Mouse (Mus musculus): ENCODE data around the gene Rbmxl2. TPM values are rescaled to one million over a fixed set of nuclear protein-coding genes. Genes with fewer than 3 reads are reported as not detected.

The Rbmxl2 gene
- total RNA-seq (2021) (not detected), polyA plus RNA-seq (2012; rRNA removed) (not detected in 2 replicates)
- long read RNA-seq, result 0 reads

GRCm38 (mm10) chr7:107209204-107209860 is at the start of gene Rbmxl2:
Gene Rbmxl2, plus strand, starts transcription at chr7:107209445.
- DNase-seq, result no peak

DNA sequence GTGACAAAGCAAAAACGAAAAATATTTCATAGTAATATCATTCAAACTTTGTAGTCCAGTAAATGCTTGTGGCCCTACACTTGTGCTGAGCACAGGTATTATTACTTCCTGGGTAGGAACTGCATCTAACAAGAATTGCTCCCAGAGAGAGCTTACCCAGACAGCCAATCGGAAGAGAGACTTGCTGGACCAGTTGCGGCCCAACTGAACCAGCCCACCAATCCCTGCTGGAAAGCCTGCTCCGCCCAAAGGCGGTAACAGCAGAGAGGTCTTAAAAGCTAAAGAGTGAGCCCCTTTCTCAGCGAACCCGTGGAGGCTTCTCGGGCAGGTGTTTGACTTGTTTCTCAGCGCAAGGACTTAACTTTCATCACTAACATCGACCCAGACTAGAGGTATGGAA is 42.6 kb upstream of the Rbmxl2 start, which contains the start of gene Nlrp14:
Gene Nlrp14 (plus strand): TSS at position 301 of the 400 bp plus-strand sequence.
- DNase-seq, result no peak

GRCm38 (mm10) chr7:107180406-107180805 is 28.8 kb upstream of the Rbmxl2 start:
- no peak for DNase-seq

DNA sequence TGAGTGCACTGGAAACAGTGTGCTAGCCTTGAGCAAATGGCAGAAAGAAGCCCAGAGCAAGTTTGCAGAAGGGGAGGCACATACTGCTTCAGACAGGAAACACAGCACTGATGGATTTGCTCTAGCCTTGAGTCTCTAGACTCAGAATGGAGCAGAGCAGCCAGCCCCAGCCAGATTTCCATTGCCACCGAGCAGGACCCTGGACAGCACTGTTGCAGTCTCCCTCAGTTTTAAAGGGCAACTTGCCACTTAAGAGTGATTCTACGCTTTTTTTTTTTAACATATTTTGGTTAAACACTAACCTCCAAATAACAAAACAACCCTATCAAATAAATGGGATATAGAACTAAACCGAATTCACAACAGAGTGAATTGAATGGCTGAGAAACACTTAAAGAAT is 7.4 kb upstream of the Rbmxl2 start:
- no peak for DNase-seq

- DNase-seq, result no peak
These were observed 1.4 kb upstream of the Rbmxl2 start for GRCm38 (mm10) chr7:107207843-107208242.

DNA sequence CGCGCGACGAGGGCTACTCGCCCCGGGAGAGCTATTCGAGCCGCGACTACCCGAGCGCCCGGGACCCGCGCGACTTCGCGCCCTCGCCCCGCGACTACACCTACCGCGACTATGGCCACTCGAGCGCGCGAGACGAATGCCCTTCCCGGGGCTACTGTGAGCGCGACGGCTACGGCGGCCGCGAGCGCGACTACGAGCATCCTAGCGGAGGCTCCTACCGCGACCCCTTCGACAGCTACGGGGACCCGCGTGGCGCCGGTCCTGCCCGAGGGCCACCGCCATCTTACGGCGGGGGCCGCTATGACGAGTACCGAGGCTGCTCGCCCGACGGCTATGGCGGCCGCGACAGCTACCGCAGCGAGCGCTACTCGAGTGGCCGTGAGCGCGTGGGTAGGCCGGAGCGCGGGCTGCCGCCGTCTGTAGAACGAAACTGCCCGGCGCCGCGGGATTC is 906 bp downstream of the Rbmxl2 start:
- no peak for DNase-seq

DNA sequence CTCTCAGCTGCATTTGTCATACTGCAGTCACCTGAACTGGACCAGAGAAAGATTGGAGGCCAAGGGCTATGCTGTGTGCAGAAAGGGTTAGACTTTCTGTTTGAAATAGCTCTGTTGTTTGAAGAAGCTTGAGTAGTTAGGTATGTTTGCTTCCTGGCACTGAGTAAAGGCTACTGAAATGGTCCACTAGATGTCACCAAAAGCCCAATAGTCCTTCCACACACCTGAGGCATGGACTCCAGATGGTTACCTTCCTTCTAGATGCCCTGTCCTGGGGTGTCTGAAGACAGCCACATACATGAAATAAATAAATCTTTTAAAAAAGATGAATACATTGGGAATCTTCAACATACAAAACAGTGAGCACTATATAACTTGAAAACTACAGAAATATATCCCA is 6.5 kb downstream of the Rbmxl2 start:
- no peak for DNase-seq

- DNase-seq, result no peak
These were observed 7.6 kb downstream of the Rbmxl2 start for GRCm38 (mm10) chr7:107216845-107217244.

DNA sequence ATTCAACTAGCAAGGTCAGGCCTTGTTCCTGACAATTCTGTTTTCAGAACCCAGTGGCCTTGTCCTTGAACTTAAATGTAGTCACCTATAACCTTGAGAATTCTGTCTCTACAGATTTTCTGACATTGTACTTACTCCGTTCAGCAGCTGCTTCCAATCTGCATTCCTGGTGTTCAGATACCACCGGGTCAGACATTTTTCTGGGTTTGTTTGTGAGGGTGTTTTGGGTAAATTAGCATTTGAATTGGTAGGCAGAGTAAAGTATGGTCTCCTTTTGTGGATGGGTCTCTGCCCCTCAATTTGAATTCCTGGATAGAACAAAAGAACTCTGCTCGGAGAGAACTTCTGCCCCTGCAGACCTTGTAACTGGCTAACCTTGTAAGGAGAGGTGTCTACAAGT is 27.6 kb downstream of the Rbmxl2 start:
- no peak for DNase-seq

DNA sequence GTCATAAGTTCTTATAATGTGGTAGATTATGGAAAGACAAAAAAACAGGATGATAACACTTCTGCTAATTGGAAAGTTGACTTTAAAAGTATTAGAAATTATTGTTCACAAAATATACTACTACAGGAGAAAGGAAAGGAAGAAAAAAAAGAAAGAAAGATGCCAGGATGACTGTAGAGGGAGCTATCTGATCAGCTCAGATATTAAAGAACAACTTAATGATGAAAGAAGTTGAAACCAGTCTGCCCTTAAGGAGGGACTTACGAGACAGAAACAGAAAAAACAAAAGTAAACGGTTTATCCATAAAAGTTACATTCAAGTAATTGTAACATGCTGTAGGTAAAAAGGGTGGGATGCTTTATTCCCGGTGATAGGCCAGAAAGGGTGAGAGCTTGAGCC is 28.3 kb downstream of the Rbmxl2 start:
- DNase-seq, result no peak

DNA sequence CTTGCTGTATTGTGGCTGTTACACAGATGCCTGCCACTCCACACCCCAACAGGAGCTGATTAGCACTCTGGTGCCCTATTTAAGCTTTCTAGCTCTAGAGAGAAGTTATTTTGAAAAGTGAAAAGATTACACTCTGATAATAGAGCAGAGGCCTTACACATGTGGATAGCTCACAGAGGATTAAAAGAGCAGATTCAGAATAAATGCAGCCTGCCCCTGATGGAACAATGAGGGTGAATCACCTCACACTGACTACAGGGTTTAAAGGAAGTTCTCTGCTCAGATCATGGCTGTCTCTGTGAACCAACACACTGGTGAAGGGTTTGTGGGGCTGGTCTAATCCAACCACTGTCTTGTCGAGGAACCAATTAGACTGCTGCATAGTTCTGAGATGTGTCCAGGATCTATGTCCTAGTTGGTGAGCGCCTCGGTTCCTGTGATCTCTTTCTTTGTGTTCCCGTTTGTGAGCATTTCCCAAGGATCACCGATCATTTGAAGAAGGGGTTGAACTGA is 32.2 kb downstream of the Rbmxl2 start:
- DNase-seq, result no peak

GRCm38 (mm10) chr7:107250211-107250985 is 41.2 kb downstream of the Rbmxl2 start:
- DNase-seq, result no peak

GRCm38 (mm10) chr7:107253355-107253754 is 44.1 kb downstream of the Rbmxl2 start:
- no peak for DNase-seq

DNA sequence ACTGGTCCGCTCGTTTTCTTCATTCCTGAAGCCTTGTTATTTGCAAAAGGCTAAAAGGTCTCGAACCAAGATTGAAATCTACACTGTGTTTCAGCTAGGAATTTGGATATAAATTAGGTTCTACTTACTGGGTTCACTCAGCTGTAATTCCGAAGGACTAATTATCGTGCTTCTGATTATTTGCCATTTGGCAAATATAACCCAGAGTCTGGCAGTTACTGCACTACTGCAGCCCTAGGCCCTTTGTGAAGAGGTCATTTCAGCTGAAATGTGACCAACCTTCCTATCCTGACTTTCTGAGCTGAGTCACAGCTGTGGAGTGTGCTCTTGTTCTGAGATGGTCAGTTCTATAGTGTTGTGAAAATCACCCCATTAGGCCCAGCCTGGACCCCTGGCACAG is 50.7 kb downstream of the Rbmxl2 start:
- DNase-seq, result no peak

Other genes starting within 250 kb of the Rbmxl2 start
- gene Olfr6, start 245.5 kb upstream of the Rbmxl2 start, total RNA-seq (2021), result not detected
- gene Olfr6, start 245.5 kb upstream of the Rbmxl2 start, polyA plus RNA-seq (2012; rRNA removed), result not detected in 2 replicates
- not detected for gene Olfr711, start 234.0 kb upstream of the Rbmxl2 start, total RNA-seq (2021)
- gene Olfr711, start 234.0 kb upstream of the Rbmxl2 start, polyA plus RNA-seq (2012; rRNA removed), result not detected in 2 replicates
- not detected for gene Olfr2, start 203.4 kb upstream of the Rbmxl2 start, total RNA-seq (2021)
- not detected in 2 replicates for gene Olfr2, start 203.4 kb upstream of the Rbmxl2 start, polyA plus RNA-seq (2012; rRNA removed)
- gene Olfr713, start 178.3 kb upstream of the Rbmxl2 start, total RNA-seq (2021), result not detected
- gene Olfr713, start 178.3 kb upstream of the Rbmxl2 start, polyA plus RNA-seq (2012; rRNA removed), result not detected in 2 replicates
- not detected for gene Olfr714, start 138.5 kb upstream of the Rbmxl2 start, total RNA-seq (2021)
- not detected in 2 replicates for gene Olfr714, start 138.5 kb upstream of the Rbmxl2 start, polyA plus RNA-seq (2012; rRNA removed)
- not detected for gene Olfr17, start 116.2 kb upstream of the Rbmxl2 start, total RNA-seq (2021)
- gene Olfr17, start 116.2 kb upstream of the Rbmxl2 start, polyA plus RNA-seq (2012; rRNA removed), result not detected in 2 replicates
- gene Olfr715b, start 99.1 kb upstream of the Rbmxl2 start, total RNA-seq (2021), result not detected
- gene Olfr715b, start 99.1 kb upstream of the Rbmxl2 start, polyA plus RNA-seq (2012; rRNA removed), result not detected in 2 replicates
- not detected for gene Olfr715, start 78.4 kb upstream of the Rbmxl2 start, total RNA-seq (2021)
- not detected in 2 replicates for gene Olfr715, start 78.4 kb upstream of the Rbmxl2 start, polyA plus RNA-seq (2012; rRNA removed)
- not detected for gene Olfr716, start 71.1 kb upstream of the Rbmxl2 start, total RNA-seq (2021)
- not detected in 2 replicates for gene Olfr716, start 71.1 kb upstream of the Rbmxl2 start, polyA plus RNA-seq (2012; rRNA removed)
- gene Nlrp14, start 42.5 kb upstream of the Rbmxl2 start, total RNA-seq (2021), result not detected
- gene Nlrp14, start 42.5 kb upstream of the Rbmxl2 start, polyA plus RNA-seq (2012; rRNA removed), result not detected in 2 replicates
- 1 to 10 TPM; 2.1 to 3.6 TPM for gene Syt9, start 161.3 kb downstream of the Rbmxl2 start, total RNA-seq (2021)
- gene Syt9, start 161.3 kb downstream of the Rbmxl2 start, polyA plus RNA-seq (2012; rRNA removed), result 1.9 and 2.7 TPM in 2 replicates

All from adrenal gland, adult 2 months (tissue).